In the genomic region with DNA sequence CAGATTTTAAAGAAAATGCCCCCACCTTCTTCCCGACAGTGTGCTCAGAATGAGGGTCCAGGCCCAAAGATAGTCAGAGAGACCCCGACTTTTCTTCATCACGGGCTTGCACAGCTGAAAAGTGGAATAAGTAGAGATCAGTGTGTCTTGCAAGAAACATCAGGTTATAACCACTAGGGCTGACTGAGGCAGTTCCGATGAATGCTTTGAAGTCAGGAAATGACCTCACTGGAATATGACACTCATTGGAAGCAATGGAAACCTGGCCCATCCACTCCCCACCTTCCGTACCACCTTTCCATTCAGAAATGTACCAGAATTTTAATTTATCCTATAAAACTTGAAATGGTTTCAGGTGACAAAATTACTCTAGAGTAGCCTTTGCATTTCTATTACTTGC, we compare ENCODE assay signal across 24 mouse cellular contexts. TPM values are rescaled to one million over a fixed set of nuclear protein-coding genes. Genes with fewer than 3 reads are reported as not detected.
A peak's percentile ranks its signal among the peaks of the same experiment; 100 is the strongest.
DNase-seq lines count a peak whose midpoint lies in the region; ATAC-seq and TF ChIP-seq lines count a peak whose summit lies in the region.
"Had no signal": no experiment of that assay in that cellular context is flagged by ENCODE, and none has a peak within 500 bp of the region (broad histone marks: within the 10 kb centered on the region; RNA-seq: fewer than 3 reads in every experiment).

No protein-coding gene starts in this region.

- peak; percentile 12 for DNase-seq in cerebellum, adult 11 months
- DNase-seq in cerebellum, adult 11-12 months = no peak
- DNase-seq in forebrain, postnatal 0 days = no peak
- no peak for DNase-seq in left cerebral cortex, adult 2 months (ENCODE audit: extremely low spot score in 1 of 2, low spot score in 2 of 2)
- DNase-seq in left cerebral cortex, postnatal 36 days (ENCODE audit: low spot score in 2 of 2) = no peak
- DNase-seq in spleen, adult 12 weeks (ENCODE audit: low spot score) = no peak
- DNase-seq: adrenal gland, adult 8-10 months; gastrocnemius, adult 2 months; heart, postnatal 4 days; kidney, adult 8-10 months; kidney, postnatal 14 days; liver, embryonic 13.5 days; lung, embryonic 14.5 days; right cerebral cortex, postnatal 14 days had no signal

- H3K4me2 ChIP-seq in forebrain, postnatal 0 days (ENCODE audit: low read depth) = peak overlapping the region; percentile 78
- no peak overlapping the region for H3K4me2 ChIP-seq in forebrain, embryonic 12.5 days
- peak overlapping the region; percentile 88 for H3K4me2 ChIP-seq in midbrain, embryonic 15.5 days
- H3K4me2 ChIP-seq: embryonic facial prominence, embryonic 12.5 days; forebrain, embryonic 13.5 days; intestine, embryonic 15.5 days; liver, embryonic 13.5 days; lung, embryonic 14.5 days had no signal

- H3K27me3 ChIP-seq in forebrain, postnatal 0 days (ENCODE audit: insufficient read depth, low read length) = no peaks in the 10 kb centered on the region
- peaks cover 23% of the 10 kb centered on the region for H3K27me3 ChIP-seq in forebrain, embryonic 12.5 days
- no peaks in the 10 kb centered on the region for H3K27me3 ChIP-seq in midbrain, embryonic 15.5 days (replicated peaks)
- H3K27me3 ChIP-seq: intestine, embryonic 15.5 days had no signal

- TF ChIP-seq CTCF in forebrain, postnatal 0 days (IDR thresholded peaks at IDR 0.05; ENCODE audit: low read depth) = no peak
- peak; percentile 28 for TF ChIP-seq CTCF in left cerebral cortex, adult 2 months (IDR thresholded peaks at IDR 0.05)

- H3K4me3 ChIP-seq in forebrain, postnatal 0 days (ENCODE audit: low read depth, low read length) = no peak overlapping the region
- H3K4me3 ChIP-seq in forebrain, embryonic 12.5 days (replicated peaks) = no peak overlapping the region
- peak overlapping the region; percentile 40 for H3K4me3 ChIP-seq in left cerebral cortex, adult 2 months
- peak overlapping the region; percentile 18 for H3K4me3 ChIP-seq in midbrain, embryonic 15.5 days
- H3K4me3 ChIP-seq: embryonic facial prominence, embryonic 12.5 days; erythroblast, embryonic 14.5 days; forebrain, embryonic 13.5 days; gastrocnemius, adult 2 months; intestine, embryonic 15.5 days; liver, embryonic 13.5 days had no signal

- H3K4me1 ChIP-seq in forebrain, postnatal 0 days (ENCODE audit: insufficient read depth) = no peaks in the 10 kb centered on the region; the same call in 1 of the 2 replicates
- H3K4me1 ChIP-seq in forebrain, embryonic 12.5 days = peaks cover 13% of the 10 kb centered on the region
- peaks cover 11% of the 10 kb centered on the region; the same call in 1 of the 2 replicates for H3K4me1 ChIP-seq in midbrain, embryonic 15.5 days
- H3K4me1 ChIP-seq: intestine, embryonic 15.5 days; liver, embryonic 13.5 days had no signal

- H3K27ac ChIP-seq in forebrain, postnatal 0 days (ENCODE audit: low read depth, low read length) = no peak overlapping the region
- H3K27ac ChIP-seq in forebrain, embryonic 12.5 days = no peak overlapping the region
- H3K27ac ChIP-seq in left cerebral cortex, adult 2 months = peak overlapping the region; percentile 62; the same call in 1 of the 2 replicates
- H3K27ac ChIP-seq in midbrain, embryonic 15.5 days = no peak overlapping the region
- H3K27ac ChIP-seq: embryonic facial prominence, embryonic 12.5 days; forebrain, embryonic 13.5 days; gastrocnemius, adult 2 months; intestine, embryonic 15.5 days; liver, embryonic 13.5 days had no signal

- H3K9me3 ChIP-seq in forebrain, postnatal 0 days (ENCODE audit: low read length) = no peaks in the 10 kb centered on the region
- no peaks in the 10 kb centered on the region for H3K9me3 ChIP-seq in forebrain, embryonic 12.5 days
- no peaks in the 10 kb centered on the region for H3K9me3 ChIP-seq in midbrain, embryonic 15.5 days
- H3K9me3 ChIP-seq: embryonic facial prominence, embryonic 12.5 days; forebrain, embryonic 13.5 days; intestine, embryonic 15.5 days; liver, embryonic 13.5 days had no signal

- 87% methylated on average over 5 of the region's 5 CpGs for WGBS in forebrain, postnatal 0 days
- 78% methylated on average over 5 of the region's 5 CpGs for WGBS in forebrain, embryonic 12.5 days
- 79% methylated on average over 5 of the region's 5 CpGs for WGBS in midbrain, embryonic 15.5 days

- no peak for ATAC-seq in forebrain, postnatal 0 days
- ATAC-seq in forebrain, embryonic 12.5 days (ENCODE audit: low FRiP score) = no peak
- no peak for ATAC-seq in midbrain, embryonic 15.5 days (replicated peaks)
- ATAC-seq: activated CD4-positive, CD25-positive, alpha-beta regulatory T cell, adult 4 months; forebrain, embryonic 13.5 days; intestine, embryonic 15.5 days had no signal

- H3K9ac ChIP-seq in forebrain, postnatal 0 days = no peak overlapping the region
- H3K9ac ChIP-seq in forebrain, embryonic 12.5 days = no peak overlapping the region
- H3K9ac ChIP-seq in midbrain, embryonic 15.5 days = no peak overlapping the region
- H3K9ac ChIP-seq: embryonic facial prominence, embryonic 12.5 days; forebrain, embryonic 13.5 days; intestine, embryonic 15.5 days; liver, embryonic 13.5 days; lung, embryonic 14.5 days had no signal

- intact Hi-C loops in left cerebral cortex, adult 2 months (cut with DNase I) = loop anchor here (2.0 to 10.0 kb wide), 4 partner anchors 185 to 1315 kb away; no protein-coding TSS in a partner anchor
- intact Hi-C loops in left cerebral cortex, postnatal 36 days (cut with DNase I) = loop anchor here (10.0 kb wide), 4 partner anchors 845 to 1405 kb away; no protein-coding TSS in a partner anchor

- H3K36me3 ChIP-seq in forebrain, postnatal 0 days (ENCODE audit: insufficient read depth) = no peaks in the 10 kb centered on the region
- no peaks in the 10 kb centered on the region for H3K36me3 ChIP-seq in forebrain, embryonic 12.5 days (replicated peaks)
- no peaks in the 10 kb centered on the region for H3K36me3 ChIP-seq in midbrain, embryonic 15.5 days (replicated peaks)
- H3K36me3 ChIP-seq: embryonic facial prominence, embryonic 12.5 days; intestine, embryonic 15.5 days; liver, embryonic 13.5 days had no signal

RNA-seq across cellular contexts. Expression of a gene that starts 3.2 kb away (rescaled TPM):
- total RNA-seq in forebrain, postnatal 0 days (2014; rRNA removed) = 33.1 and 41.7 TPM in 2 replicates
- polyA plus RNA-seq in forebrain, postnatal 0 days (2015; fragmentation: Nextera tagmentation; extraction: Ambion mirVana) = 22.7 and 23.4 TPM in 2 replicates
- 1.9 and 2.3 TPM in 2 replicates for polyA plus RNA-seq in forebrain, embryonic 12.5 days (2016; fragmentation: Nextera tagmentation; extraction: Ambion mirVana)
- 100 to 1,000 TPM; 623 to 651 TPM for total RNA-seq in left cerebral cortex, adult 2 months (2021)
- 100 to 1,000 TPM; 603 to 705 TPM for total RNA-seq in left cerebral cortex, postnatal 36 days (2021)
- 36.3 and 41.5 TPM in 2 replicates for polyA plus RNA-seq in midbrain, embryonic 15.5 days (2015; fragmentation: Nextera tagmentation; extraction: Ambion mirVana)
- total RNA-seq: megakaryocyte, adult 5-6 weeks; monocyte, adult 5-6 weeks had no signal
- polyA plus RNA-seq: erythroblast, embryonic 14.5 days; spleen, adult 2 months had no signal

Comparison
In these comparisons a context has a peak if more than half of its experiments do, and no peak if none do; other contexts are left out.
1. H3K4me3 ChIP-seq: peak in left cerebral cortex, adult 2 months (single experiment) and midbrain, embryonic 15.5 days (single experiment); none in forebrain, postnatal 0 days (single experiment) and forebrain, embryonic 12.5 days (single experiment).
2. RNA of a gene that starts 3.2 kb away (total RNA-seq): 603 to 705 TPM in left cerebral cortex, postnatal 36 days and 623 to 651 TPM in left cerebral cortex, adult 2 months; 33.1 to 41.7 TPM in forebrain, postnatal 0 days; every median in the first group is over 10 times any median in the second.